Mouse (Mus musculus) T-cell, adult 66 days (primary cell): ENCODE measurements around the gene Arrdc4. TPM values are rescaled to one million over a fixed set of nuclear protein-coding genes. Genes with fewer than 3 reads are reported as not detected.

Source experiments
- total RNA-seq, 2 experiments: library from RNA; stranded (reverse); gene quantifications; 3 replicates in 1 of 2; 4 replicates in 1 of 2; pipeline ENCODE4 v1.2.4; 2023

Arrdc4 gene
- 1 to 10 TPM; 1.6 to 2.5 TPM for total RNA-seq

GRCm38 (mm10) chr7:68748761-68749635 lies at the start of gene Arrdc4:
Gene Arrdc4, minus strand, starts transcription at chr7:68749241.

